Mouse (Mus musculus) kidney, embryonic 15.5 days (tissue): ENCODE results near the gene Atp1a1. TPM values are rescaled to one million over a fixed set of nuclear protein-coding genes. Genes with fewer than 3 reads are reported as not detected.

Experiments used
- ATAC-seq: fragments of 200-750 bp; cut with Nextera tagmentation; replicated peaks from 2 replicates; pipeline ENCODE4 v1.8.0; 2017; ENCODE audit warnings: moderate TSS enrichment; ENCODE audit not compliant: low FRiP score
- H3K27ac ChIP-seq: fragments of 300-500 bp; sonication (generic); 2 replicates; pipeline ENCODE4 v1.5.1; 2015; ENCODE audit warnings: mild to moderate bottlenecking, inconsistent platforms
- H3K27me3 ChIP-seq: fragments of 300-500 bp; sonication (generic); 2 replicates; pipeline ENCODE4 v1.6.1; 2015; ENCODE audit warnings: inconsistent platforms
- H3K36me3 ChIP-seq: fragments of 300-500 bp; sonication (generic); 2 replicates; pipeline ENCODE4 v1.6.1; 2015; ENCODE audit warnings: inconsistent platforms
- H3K4me1 ChIP-seq: fragments of 300-500 bp; sonication (generic); 2 replicates; pipeline ENCODE4 v1.6.1; 2015; ENCODE audit warnings: inconsistent platforms
- H3K4me2 ChIP-seq: fragments of 300-500 bp; sonication (generic); 2 replicates; pipeline ENCODE4 v1.6.1; 2015; ENCODE audit warnings: moderate library complexity, mild to moderate bottlenecking, inconsistent platforms
- H3K4me3 ChIP-seq: fragments of 300-500 bp; sonication (generic); replicated peaks from 2 replicates; pipeline ENCODE4 v1.5.1; 2015; ENCODE audit warnings: mild to moderate bottlenecking, inconsistent platforms
- H3K9ac ChIP-seq: fragments of 300-500 bp; sonication (generic); 2 replicates; pipeline ENCODE4 v1.6.1; 2015; ENCODE audit warnings: mild to moderate bottlenecking, inconsistent platforms
- H3K9me3 ChIP-seq: fragments of 300-500 bp; sonication (generic); replicated peaks from 2 replicates; pipeline ENCODE4 v1.6.1; 2016; ENCODE audit warnings: inconsistent platforms
- WGBS: fragments of 180-500 bp; shearing (Covaris S2); methylation state at CpG from one replicate; pipeline ENCODE4 v1.1.7; 2015; ENCODE audit warnings: mixed read lengths; 5-methylcytosine and 5-hydroxymethylcytosine counted together
- polyA plus RNA-seq: library from polyadenylated mRNA; unstranded; fragments of >200 nt; fragmentation: Nextera tagmentation; extraction: Ambion mirVana; gene quantifications from 2 replicates; pipeline ENCODE4 v1.2.1, GENCODE M21; 2015

Atp1a1 gene
- polyA plus RNA-seq, 1 experiment from 2014 or later = 247 TPM

DNA sequence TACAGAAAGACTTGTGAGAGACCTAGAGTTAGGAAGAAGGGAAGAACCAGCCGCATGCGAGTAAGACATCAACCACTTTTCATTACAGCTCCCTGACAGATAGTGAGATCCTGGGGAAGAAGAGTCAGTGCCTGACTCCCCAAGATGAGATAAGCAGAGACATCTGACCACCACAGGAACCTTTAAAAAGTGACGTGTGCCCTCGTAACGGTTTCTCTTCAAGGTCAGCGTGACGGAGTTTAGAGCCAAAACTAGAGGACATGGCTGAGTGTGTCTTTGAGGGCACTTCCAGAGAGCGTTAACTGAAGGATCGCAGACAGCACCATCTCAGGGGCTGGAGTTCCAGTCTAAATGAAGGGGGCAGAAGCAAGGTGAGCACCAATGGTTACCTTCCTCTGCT, 70.2 kb downstream of the Atp1a1 start:
- H3K4me3 ChIP-seq = no peak overlapping the region
- ATAC-seq = no peak
- H3K4me2 ChIP-seq = no peak overlapping the region
- WGBS = 89% methylated on average over 9 of the region's 9 CpGs
- H3K4me1 ChIP-seq = peaks cover 6% of the 10 kb centered on the region; the same call in 1 of the 2 replicates
- H3K9me3 ChIP-seq = no peaks in the 10 kb centered on the region
- no peaks in the 10 kb centered on the region for H3K27me3 ChIP-seq
- H3K36me3 ChIP-seq = no peaks in the 10 kb centered on the region
- H3K27ac ChIP-seq = no peak overlapping the region
- no peak overlapping the region for H3K9ac ChIP-seq

DNA sequence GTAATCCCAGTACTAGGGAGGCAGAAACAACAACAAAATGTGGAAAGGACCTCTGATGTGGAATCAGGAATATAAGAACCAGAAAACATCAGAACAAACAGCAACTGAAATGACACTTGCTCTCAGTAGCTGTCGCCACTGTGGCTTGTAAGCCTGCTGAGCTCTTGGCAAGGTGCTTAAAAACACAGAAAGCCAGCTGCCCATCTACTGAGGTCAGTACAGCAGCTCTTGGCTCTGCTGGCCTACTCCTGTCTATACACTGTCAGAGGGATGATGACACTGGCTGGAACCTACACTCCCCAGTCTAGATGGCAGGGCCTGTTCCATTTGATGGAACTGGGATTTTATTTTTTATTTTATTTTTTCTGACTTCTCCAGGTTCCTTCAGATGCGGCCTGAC, 71.1 kb downstream of the Atp1a1 start:
- Histone ChIP-seq H3K9ac (no peak overlapping the region), H3K4me3 (no peak overlapping the region), H3K27ac (no peak overlapping the region), H3K9me3 (no peaks in the 10 kb centered on the region), H3K4me1 (peaks cover 12% of the 10 kb centered on the region; the same call in 1 of the 2 replicates), H3K36me3 (no peaks in the 10 kb centered on the region), H3K4me2 (no peak overlapping the region), H3K27me3 (no peaks in the 10 kb centered on the region)
- 86% methylated on average over 2 of the region's 2 CpGs for WGBS
- no peak for ATAC-seq

DNA sequence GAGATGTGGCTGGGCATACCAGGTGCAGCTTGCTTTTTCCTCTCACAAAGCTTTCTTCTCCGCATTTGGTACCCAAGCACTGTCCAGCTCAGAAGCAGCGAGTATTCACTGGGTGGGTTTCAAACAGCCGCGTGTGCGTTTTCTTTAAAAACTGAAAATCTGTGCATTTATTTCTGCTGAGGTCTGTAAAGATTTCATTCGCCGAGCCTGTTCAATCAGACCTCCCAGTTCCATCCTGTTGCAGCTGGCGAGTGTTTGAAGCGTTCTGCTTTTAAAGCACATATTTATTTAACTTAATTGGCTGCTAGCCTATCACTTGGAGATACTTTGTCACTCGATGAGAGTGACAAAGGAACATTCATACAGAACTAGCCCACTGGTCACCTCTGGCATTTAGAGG, 73.6 kb downstream of the Atp1a1 start:
- no peaks in the 10 kb centered on the region for H3K36me3 ChIP-seq
- no peaks in the 10 kb centered on the region for H3K9me3 ChIP-seq
- no peaks in the 10 kb centered on the region for H3K27me3 ChIP-seq
- H3K4me2 ChIP-seq = no peak overlapping the region
- H3K9ac ChIP-seq = no peak overlapping the region
- H3K4me1 ChIP-seq = peaks cover 15% of the 10 kb centered on the region; the same call in 1 of the 2 replicates
- no peak for ATAC-seq
- no peak overlapping the region for H3K4me3 ChIP-seq
- 64% methylated on average over 10 of the region's 10 CpGs for WGBS
- H3K27ac ChIP-seq = no peak overlapping the region

DNA sequence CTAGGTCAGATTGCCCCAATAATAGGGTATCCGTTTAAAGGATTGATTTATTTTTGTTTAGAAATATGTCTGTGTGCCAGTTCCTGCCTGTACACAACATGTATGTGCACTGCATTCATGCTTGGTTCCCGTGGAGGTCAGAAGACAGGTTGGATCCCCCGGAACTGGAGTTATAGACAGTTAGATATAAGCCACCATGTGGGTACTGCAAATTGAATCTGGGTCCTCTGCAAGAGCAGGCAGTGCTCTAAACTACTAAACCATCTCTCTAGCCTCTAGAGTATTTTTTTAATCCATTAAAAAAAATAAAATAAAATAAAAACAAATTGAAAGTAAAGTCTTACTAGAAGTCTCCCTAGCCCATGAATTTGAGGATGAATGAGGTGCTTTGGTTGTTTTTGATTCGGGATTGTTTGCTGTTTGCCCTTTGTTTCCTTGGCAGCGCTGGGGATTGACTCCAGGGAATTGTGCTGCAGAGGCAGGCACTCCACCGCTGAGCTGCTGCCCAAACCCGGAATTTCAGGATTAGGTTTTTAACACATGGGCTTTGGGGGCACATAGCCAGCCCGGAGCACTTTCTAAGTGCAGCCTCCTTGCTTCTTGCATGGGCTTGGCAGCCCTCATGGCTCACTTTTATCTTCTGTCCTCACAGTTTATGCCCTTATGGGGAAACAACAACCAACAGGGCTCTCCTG, 75.4 kb downstream of the Atp1a1 start:
- Histone ChIP-seq H3K27me3 (no peaks in the 10 kb centered on the region), H3K4me2 (no peak overlapping the region), H3K27ac (no peak overlapping the region), H3K4me3 (no peak overlapping the region), H3K9ac (no peak overlapping the region), H3K4me1 (peaks cover 21% of the 10 kb centered on the region; the same call in 1 of the 2 replicates), H3K9me3 (no peaks in the 10 kb centered on the region), H3K36me3 (no peaks in the 10 kb centered on the region)
- WGBS = 27% methylated on average over 8 of the region's 8 CpGs
- ATAC-seq = no peak

DNA sequence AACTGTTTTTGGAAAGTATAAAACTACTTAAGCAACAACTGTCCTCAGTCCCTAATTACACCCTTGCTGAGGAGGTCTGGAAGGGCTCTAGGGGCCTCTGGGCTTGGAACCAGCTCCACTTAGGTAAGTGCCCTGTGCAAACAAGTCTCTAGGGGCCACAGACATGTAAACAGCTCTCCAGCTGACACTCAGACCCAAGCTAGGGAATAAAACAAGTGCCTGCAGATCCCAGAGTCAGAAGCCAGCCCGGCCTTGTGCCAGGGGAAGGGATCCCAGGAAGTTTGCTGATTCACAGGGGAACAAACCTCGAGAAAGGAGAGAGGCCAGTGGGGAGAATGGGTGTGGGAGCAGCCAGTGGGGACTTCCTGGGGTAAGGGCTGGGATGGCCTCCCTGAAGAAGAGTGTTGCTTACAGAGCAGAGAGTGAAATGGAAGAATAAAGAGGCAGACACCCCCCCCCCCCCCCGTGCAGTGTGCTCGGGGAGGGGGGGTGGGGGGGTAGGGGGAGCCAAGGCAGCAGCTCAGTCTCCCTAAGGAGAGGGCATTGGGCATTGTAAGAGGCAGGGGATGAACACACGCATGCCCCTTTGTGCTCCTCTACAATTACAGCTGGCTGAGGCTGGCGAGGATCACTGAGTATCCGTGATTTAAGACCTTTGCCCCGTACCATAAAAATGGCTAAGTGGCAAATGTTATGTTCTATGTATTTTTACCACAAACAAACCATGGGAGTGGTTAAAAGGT, 76.2 kb downstream of the Atp1a1 start:
- H3K4me2 ChIP-seq = no peak overlapping the region
- 22% methylated on average over 7 of the region's 8 CpGs for WGBS
- H3K9me3 ChIP-seq = no peaks in the 10 kb centered on the region
- H3K4me1 ChIP-seq = peaks cover 21% of the 10 kb centered on the region; the same call in 1 of the 2 replicates
- no peaks in the 10 kb centered on the region for H3K36me3 ChIP-seq
- 0 out of 2 replicates have a peak, but pooled peaks have one; percentile 38 for ATAC-seq
- H3K27ac ChIP-seq = no peak overlapping the region
- H3K27me3 ChIP-seq = no peaks in the 10 kb centered on the region
- no peak overlapping the region for H3K9ac ChIP-seq
- H3K4me3 ChIP-seq = no peak overlapping the region

DNA sequence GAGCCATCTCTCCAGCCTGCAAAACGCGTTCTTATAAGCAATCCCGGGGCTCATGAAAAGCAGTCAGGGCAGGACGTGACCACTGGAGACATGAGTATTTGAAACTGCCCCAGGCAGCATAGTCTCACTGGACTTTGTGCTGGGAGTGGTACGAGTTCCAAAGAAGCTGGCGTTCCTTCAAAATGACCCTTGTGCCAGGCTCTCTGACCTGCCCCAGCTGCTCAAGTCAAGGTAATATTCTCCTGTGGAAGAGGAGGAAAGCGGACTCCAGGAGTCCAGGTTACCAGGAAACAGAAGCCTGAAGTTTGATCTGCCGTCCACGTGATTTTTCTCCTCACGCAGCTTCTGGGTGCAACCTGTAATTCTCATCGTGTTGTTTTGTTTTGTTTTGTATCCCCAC, 77.9 kb downstream of the Atp1a1 start:
- Histone ChIP-seq H3K4me3 (no peak overlapping the region), H3K27me3 (no peaks in the 10 kb centered on the region), H3K4me1 (peaks cover 20% of the 10 kb centered on the region; the same call in 1 of the 2 replicates), H3K27ac (no peak overlapping the region), H3K36me3 (no peaks in the 10 kb centered on the region), H3K9me3 (no peaks in the 10 kb centered on the region), H3K4me2 (no peak overlapping the region), H3K9ac (no peak overlapping the region)
- ATAC-seq = no peak
- 74% methylated on average over 11 of the region's 11 CpGs for WGBS

Other genes starting within 250 kb of the Atp1a1 start
- gene Igsf3, start 227.6 kb downstream of the Atp1a1 start, polyA plus RNA-seq = 24.3 and 25.4 TPM in 2 replicates
- 0.73 TPM in 2 replicates for gene Mab21l3, start 244.3 kb upstream of the Atp1a1 start, polyA plus RNA-seq